Mouse (Mus musculus): ENCODE results near the gene Shroom3. TPM values are rescaled to one million over a fixed set of nuclear protein-coding genes. Genes with fewer than 3 reads are reported as not detected.

Gene Shroom3
- polyA plus RNA-seq, 1 experiment: 18.6 TPM

DNA sequence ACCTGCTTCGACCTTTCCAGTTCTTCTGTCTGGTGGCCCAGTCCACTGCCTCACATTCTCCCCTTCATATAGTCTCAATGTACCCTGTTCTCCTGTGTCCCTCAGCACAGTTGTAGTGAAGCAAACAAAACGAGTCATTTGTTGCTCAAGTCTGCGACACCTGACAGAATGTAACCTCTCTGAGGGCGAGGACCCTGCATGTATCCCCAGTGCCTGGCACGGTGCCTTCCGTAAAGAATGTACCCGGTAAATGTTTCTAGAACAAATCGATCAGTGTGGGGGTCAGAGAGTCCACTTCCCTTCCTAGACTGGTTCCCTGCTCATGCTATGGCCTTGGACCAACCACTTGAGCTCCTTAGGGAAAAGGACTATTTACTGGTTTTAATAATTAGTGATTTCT, 38.4 kb downstream of the Shroom3 start:
- Histone ChIP-seq H3K36me3 (ENCODE audit: control insufficient read depth, insufficient read depth, low read length) (no peaks in the 10 kb centered on the region), H3K27me3 (replicated peaks; ENCODE audit: control insufficient read depth, insufficient read depth, low read length) (no peaks in the 10 kb centered on the region), H3K27ac (ENCODE audit: insufficient read depth, low read depth, low read length) (no peak overlapping the region), H3K4me3 (ENCODE audit: insufficient read depth, low read depth, low read length) (no peak overlapping the region), H3K4me1 (ENCODE audit: control insufficient read depth, insufficient read depth, low read length) (peaks cover 3% of the 10 kb centered on the region; the same call in 1 of the 2 replicates)
- WGBS: 90% methylated on average over 8 of the region's 8 CpGs
- DNase-seq: no peak
- TF ChIP-seq POLR2A (IDR thresholded peaks at IDR 0.05; ENCODE audit: low read depth, low read length) (no peak), CTCF (conservative IDR thresholded peaks at IDR 0.05; ENCODE audit: insufficient read depth, insufficient read length, low read depth, low read length) (no peak)

DNA sequence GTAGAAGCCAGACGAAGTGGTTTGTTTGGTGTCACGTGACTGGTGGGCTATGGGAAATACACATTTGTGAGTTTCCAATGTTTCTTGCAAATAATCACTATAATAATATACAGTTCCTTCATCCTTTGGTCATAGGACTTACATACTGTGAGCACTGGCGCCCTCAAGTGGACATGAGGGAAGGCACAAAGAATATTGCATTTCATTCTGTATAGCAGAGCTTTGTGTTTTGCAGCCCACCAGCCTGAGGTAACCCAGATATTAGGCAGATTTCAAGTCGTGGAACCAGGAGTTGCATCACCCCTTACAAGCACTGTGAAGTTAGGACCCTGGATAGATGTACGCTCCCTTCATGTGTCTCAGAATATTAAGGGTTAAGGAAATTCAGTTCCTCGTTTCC, 42.7 kb downstream of the Shroom3 start:
- DNase-seq: peak; percentile 63
- no peaks in the 10 kb centered on the region; the same call in 1 of the 2 replicates for H3K4me1 ChIP-seq (ENCODE audit: control insufficient read depth, insufficient read depth, low read length)
- no peak overlapping the region for H3K27ac ChIP-seq (ENCODE audit: insufficient read depth, low read depth, low read length)
- H3K27me3 ChIP-seq (replicated peaks; ENCODE audit: control insufficient read depth, insufficient read depth, low read length): no peaks in the 10 kb centered on the region
- H3K4me3 ChIP-seq (ENCODE audit: insufficient read depth, low read depth, low read length): no peak overlapping the region
- WGBS: 30% methylated on average over 6 of the region's 6 CpGs
- no peaks in the 10 kb centered on the region for H3K36me3 ChIP-seq (ENCODE audit: control insufficient read depth, insufficient read depth, low read length)
- TF ChIP-seq POLR2A (IDR thresholded peaks at IDR 0.05; ENCODE audit: low read depth, low read length) (no peak), CTCF (conservative IDR thresholded peaks at IDR 0.05; ENCODE audit: insufficient read depth, insufficient read length, low read depth, low read length) (peak; percentile 60)

DNA sequence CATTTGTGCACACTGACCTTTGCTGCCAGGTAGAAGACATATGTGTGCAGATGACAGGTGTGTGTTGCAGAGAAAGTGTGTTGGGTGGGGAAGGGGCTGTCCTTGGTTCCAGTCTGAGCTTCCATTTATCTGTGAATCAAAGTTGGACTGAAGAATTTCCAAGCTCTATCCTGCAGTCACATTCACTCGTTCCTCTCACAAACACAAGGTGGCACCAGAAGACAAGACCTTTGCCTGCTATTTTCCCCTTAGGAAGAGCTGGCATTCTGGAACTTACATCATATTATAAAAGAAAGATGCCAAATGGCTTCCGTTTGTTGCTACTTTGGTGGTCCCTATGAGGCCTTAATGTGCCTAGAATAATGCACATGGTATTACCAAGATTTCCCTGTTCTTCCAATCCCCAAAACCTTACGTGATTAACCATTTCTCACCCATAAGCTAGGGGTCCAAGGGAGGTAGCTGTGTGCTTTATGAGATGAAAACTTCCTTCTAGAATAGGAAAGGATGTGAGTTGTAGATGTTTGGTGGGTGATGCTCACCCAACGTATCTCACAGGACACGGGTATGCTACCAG, 45.1 kb downstream of the Shroom3 start:
- no peak for TF ChIP-seq POLR2A (IDR thresholded peaks at IDR 0.05; ENCODE audit: low read depth, low read length)
- TF ChIP-seq CTCF (conservative IDR thresholded peaks at IDR 0.05; ENCODE audit: insufficient read depth, insufficient read length, low read depth, low read length): peak; percentile 53

DNA sequence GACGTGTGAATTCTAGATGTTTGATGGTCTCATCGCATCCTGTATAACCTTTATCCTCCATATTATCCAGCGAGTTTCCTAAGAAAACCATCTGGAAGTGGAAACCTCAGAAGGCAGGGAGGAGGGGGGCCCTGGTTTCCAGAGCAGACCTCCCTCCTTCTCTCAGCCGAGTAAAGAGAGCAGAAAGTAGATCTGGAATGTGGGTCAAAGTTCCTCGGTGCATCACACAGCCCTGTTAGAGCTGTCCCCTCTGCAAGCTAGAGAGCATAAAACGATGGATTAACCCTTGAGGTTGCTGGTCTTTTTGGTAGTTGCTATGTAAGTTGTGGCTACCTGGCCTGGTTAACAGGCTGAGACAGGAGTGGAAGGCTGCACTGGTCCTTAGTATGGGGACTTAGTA, 46.0 kb downstream of the Shroom3 start:
- H3K27ac ChIP-seq (ENCODE audit: insufficient read depth, low read depth, low read length): no peak overlapping the region
- H3K4me1 ChIP-seq (ENCODE audit: control insufficient read depth, insufficient read depth, low read length): no peaks in the 10 kb centered on the region; the same call in 1 of the 2 replicates
- no peaks in the 10 kb centered on the region for H3K27me3 ChIP-seq (replicated peaks; ENCODE audit: control insufficient read depth, insufficient read depth, low read length)
- DNase-seq: no peak
- WGBS: 41% methylated on average over 6 of the region's 6 CpGs
- H3K36me3 ChIP-seq (ENCODE audit: control insufficient read depth, insufficient read depth, low read length): no peaks in the 10 kb centered on the region
- no peak for TF ChIP-seq POLR2A (IDR thresholded peaks at IDR 0.05; ENCODE audit: low read depth, low read length)
- no peak for TF ChIP-seq CTCF (conservative IDR thresholded peaks at IDR 0.05; ENCODE audit: insufficient read depth, insufficient read length, low read depth, low read length)
- H3K4me3 ChIP-seq (ENCODE audit: insufficient read depth, low read depth, low read length): no peak overlapping the region

More for the DNA sequence above, 45.1 kb downstream of the Shroom3 start:
- no peaks in the 10 kb centered on the region for H3K36me3 ChIP-seq (ENCODE audit: control insufficient read depth, insufficient read depth, low read length)
- H3K27ac ChIP-seq (ENCODE audit: insufficient read depth, low read depth, low read length): no peak overlapping the region
- peak; percentile 67 for DNase-seq
- no peak overlapping the region for H3K4me3 ChIP-seq (ENCODE audit: insufficient read depth, low read depth, low read length)
- WGBS: 23% methylated on average over 5 of the region's 5 CpGs
- no peaks in the 10 kb centered on the region; the same call in 1 of the 2 replicates for H3K4me1 ChIP-seq (ENCODE audit: control insufficient read depth, insufficient read depth, low read length)
- H3K27me3 ChIP-seq (replicated peaks; ENCODE audit: control insufficient read depth, insufficient read depth, low read length): no peaks in the 10 kb centered on the region

DNA sequence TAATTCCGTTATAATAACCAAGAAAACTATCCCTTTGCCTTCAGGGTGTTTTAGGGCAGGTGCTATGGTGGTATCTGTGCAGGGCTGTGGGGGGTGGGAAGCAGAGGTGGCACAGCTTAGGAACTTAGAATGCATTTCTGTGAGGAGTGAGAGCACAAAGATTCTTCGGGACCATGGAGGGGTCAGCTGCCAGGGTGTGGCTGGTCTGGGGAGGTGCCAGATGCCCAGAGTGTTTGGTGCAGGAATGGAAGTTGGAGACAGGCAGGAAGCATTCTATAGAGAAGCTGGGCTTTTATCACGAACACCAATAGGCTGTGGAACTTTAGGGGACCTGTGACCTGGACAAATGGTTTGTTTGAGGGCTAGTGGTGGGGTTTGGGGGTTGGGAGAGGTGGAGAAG, 58.6 kb downstream of the Shroom3 start:
- TF ChIP-seq POLR2A (IDR thresholded peaks at IDR 0.05; ENCODE audit: low read depth, low read length): no peak
- TF ChIP-seq CTCF (conservative IDR thresholded peaks at IDR 0.05; ENCODE audit: insufficient read depth, insufficient read length, low read depth, low read length): no peak
- 70% methylated on average over 3 of the region's 3 CpGs for WGBS
- Histone ChIP-seq H3K4me1 (ENCODE audit: control insufficient read depth, insufficient read depth, low read length) (no peaks in the 10 kb centered on the region), H3K27ac (ENCODE audit: insufficient read depth, low read depth, low read length) (no peak overlapping the region), H3K36me3 (ENCODE audit: control insufficient read depth, insufficient read depth, low read length) (no peaks in the 10 kb centered on the region), H3K4me3 (ENCODE audit: insufficient read depth, low read depth, low read length) (no peak overlapping the region), H3K27me3 (replicated peaks; ENCODE audit: control insufficient read depth, insufficient read depth, low read length) (no peaks in the 10 kb centered on the region)
- DNase-seq: no peak

DNA sequence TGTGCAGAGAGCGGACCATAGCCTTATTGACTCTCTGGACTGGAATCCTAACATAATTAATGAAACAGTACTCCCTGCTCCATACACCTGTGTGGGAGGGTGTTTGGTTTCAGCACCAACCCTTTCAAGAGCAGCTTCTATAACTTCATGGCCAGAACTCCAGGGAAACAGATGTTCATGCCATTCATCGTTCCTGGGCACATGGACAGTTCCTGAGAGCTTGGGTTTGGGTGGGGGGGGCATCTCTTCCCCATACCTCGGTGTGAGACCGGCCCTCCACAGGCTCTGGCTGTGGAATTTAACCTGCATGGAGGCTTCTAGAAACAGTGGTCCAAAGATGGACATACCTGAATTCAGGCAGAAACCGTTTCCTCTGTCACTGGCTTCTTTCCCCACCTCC, 59.5 kb downstream of the Shroom3 start:
- H3K36me3 ChIP-seq (ENCODE audit: control insufficient read depth, insufficient read depth, low read length): no peaks in the 10 kb centered on the region
- WGBS: 67% methylated on average over 5 of the region's 5 CpGs
- TF ChIP-seq POLR2A (IDR thresholded peaks at IDR 0.05; ENCODE audit: low read depth, low read length) (no peak), CTCF (conservative IDR thresholded peaks at IDR 0.05; ENCODE audit: insufficient read depth, insufficient read length, low read depth, low read length) (no peak)
- no peak for DNase-seq
- H3K27me3 ChIP-seq (replicated peaks; ENCODE audit: control insufficient read depth, insufficient read depth, low read length): no peaks in the 10 kb centered on the region
- H3K27ac ChIP-seq (ENCODE audit: insufficient read depth, low read depth, low read length): no peak overlapping the region
- no peaks in the 10 kb centered on the region for H3K4me1 ChIP-seq (ENCODE audit: control insufficient read depth, insufficient read depth, low read length)
- no peak overlapping the region for H3K4me3 ChIP-seq (ENCODE audit: insufficient read depth, low read depth, low read length)

DNA sequence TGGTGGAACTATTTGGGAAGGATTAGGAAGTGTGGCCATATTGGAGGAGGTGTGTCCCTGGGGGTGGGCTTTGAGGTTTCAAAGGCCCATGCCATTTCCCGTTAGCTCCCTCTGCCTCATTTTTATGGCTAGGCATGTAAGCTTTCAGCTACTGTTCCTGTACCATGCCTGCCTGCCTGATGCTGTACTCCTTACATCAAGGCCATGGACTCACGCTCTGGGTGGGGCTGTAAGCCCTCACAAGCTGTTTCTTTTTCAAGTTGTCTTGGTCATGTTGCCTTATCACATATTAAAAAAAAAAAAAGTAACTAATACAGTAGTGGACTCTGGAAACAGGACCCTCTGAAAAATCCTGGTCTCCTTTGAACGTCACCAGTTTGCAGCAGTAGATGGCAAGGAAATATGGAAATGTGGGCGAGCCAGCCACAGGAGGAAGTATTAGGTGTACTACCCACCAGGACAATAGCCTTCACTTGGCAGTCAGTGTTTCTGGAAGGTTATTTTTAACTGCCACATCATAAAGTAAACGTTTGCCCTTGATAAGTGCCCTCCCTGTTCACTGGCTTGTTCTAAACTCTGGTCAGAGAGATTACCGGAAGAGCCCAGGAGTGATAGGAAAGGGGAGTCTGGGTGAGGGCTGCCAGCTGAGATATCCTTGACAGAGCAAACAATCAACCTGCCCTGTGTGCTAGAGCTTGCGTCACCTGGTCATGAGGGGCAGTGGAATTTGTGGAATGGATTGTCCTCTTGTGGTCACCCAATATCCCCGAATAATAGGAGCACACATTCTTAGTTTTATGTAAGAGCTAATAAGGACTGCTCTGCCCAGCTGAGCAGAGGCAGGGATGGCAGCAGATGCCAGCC, 62.4 kb downstream of the Shroom3 start:
- Histone ChIP-seq H3K27me3 (replicated peaks; ENCODE audit: control insufficient read depth, insufficient read depth, low read length) (no peaks in the 10 kb centered on the region), H3K4me1 (ENCODE audit: control insufficient read depth, insufficient read depth, low read length) (no peaks in the 10 kb centered on the region), H3K4me3 (ENCODE audit: insufficient read depth, low read depth, low read length) (no peak overlapping the region), H3K36me3 (ENCODE audit: control insufficient read depth, insufficient read depth, low read length) (no peaks in the 10 kb centered on the region), H3K27ac (ENCODE audit: insufficient read depth, low read depth, low read length) (no peak overlapping the region)
- DNase-seq: no peak
- no peak for TF ChIP-seq POLR2A (IDR thresholded peaks at IDR 0.05; ENCODE audit: low read depth, low read length)
- no peak; the same call in 1 of the 2 replicates for TF ChIP-seq CTCF (conservative IDR thresholded peaks at IDR 0.05; ENCODE audit: insufficient read depth, insufficient read length, low read depth, low read length)
- WGBS: 60% methylated on average over 8 of the region's 8 CpGs

Measured in kidney, adult 2 months (tissue).